Mouse (Mus musculus) heart, postnatal 0 days (tissue): Measurements from ENCODE around the gene Adcy2. TPM values are rescaled to one million over a fixed set of nuclear protein-coding genes. Genes with fewer than 3 reads are reported as not detected.

ENCODE experiments used
- ATAC-seq: fragments of 200-750 bp; cut with Nextera tagmentation; 2 replicates; pipeline ENCODE4 v1.8.0; 2017; ENCODE audit warnings: low read depth, moderate number of reproducible peaks, moderate library complexity; ENCODE audit not compliant: insufficient read depth
- DNase-seq: peaks from one replicate; pipeline ENCODE4 v3.0.0-alpha.2; 2016; ENCODE audit warnings: low spot score
- H3K27ac ChIP-seq: fragments of 300-500 bp; sonication (generic); 2 replicates; pipeline ENCODE4 v1.5.1; 2014; ENCODE audit warnings: low read depth, mild to moderate bottlenecking
- H3K27me3 ChIP-seq: fragments of 300-500 bp; sonication (generic); 2 replicates; pipeline ENCODE4 v1.6.1; 2014; ENCODE audit warnings: low read length, mixed read lengths; ENCODE audit not compliant: control insufficient read depth, insufficient read depth
- H3K36me3 ChIP-seq: fragments of 300-500 bp; sonication (generic); replicated peaks from 2 replicates; pipeline ENCODE4 v1.6.1; 2014; ENCODE audit warnings: low read length, mixed read lengths; ENCODE audit not compliant: control insufficient read depth, insufficient read depth
- H3K4me1 ChIP-seq: fragments of 300-500 bp; sonication (generic); 2 replicates; pipeline ENCODE4 v1.6.1; 2014; ENCODE audit warnings: antibody characterized with exemption; ENCODE audit not compliant: control insufficient read depth, insufficient read depth
- H3K4me2 ChIP-seq: fragments of 300-500 bp; sonication (generic); 2 replicates; pipeline ENCODE4 v1.6.1; 2014; ENCODE audit warnings: low read depth, mild to moderate bottlenecking, low read length, moderate library complexity
- H3K4me3 ChIP-seq: fragments of 300-500 bp; sonication (generic); 2 replicates; pipeline ENCODE4 v1.5.1; 2014; ENCODE audit warnings: low read depth, low read length
- H3K9ac ChIP-seq: fragments of 300-500 bp; sonication (generic); replicated peaks from 2 replicates; pipeline ENCODE4 v1.6.1; 2014; ENCODE audit warnings: low read depth, low read length, mixed read lengths
- H3K9me3 ChIP-seq: fragments of 300-500 bp; sonication (generic); replicated peaks from 2 replicates; pipeline ENCODE4 v1.6.1; 2016; ENCODE audit warnings: low read length; ENCODE audit not compliant: control insufficient read depth
- CTCF ChIP-seq: IDR thresholded peaks from 2 replicates; pipeline ENCODE4 v1.5.1; 2016; ENCODE audit warnings: antibody characterized with exemption, control low read depth, low read depth
- EP300 ChIP-seq: IDR thresholded peaks from 2 replicates; pipeline ENCODE4 v1.6.1; 2016; ENCODE audit warnings: antibody characterized with exemption, low read depth
- whole genome bisulfite sequencing: fragments of 180-500 bp; shearing (Covaris S2); extraction: QIAGEN DNeasy Blood & Tissue Kit; methylation state at CpG from one replicate; pipeline ENCODE4 v1.1.7; 2014; 5-methylcytosine and 5-hydroxymethylcytosine counted together
- polyA plus RNA-seq: library from polyadenylated mRNA; unstranded; fragments of >200 nt; fragmentation: Nextera tagmentation; extraction: Ambion mirVana; gene quantifications from 2 replicates; pipeline ENCODE4 v1.2.1, GENCODE M21; 2015
- total RNA-seq: library from RNA; depleted of rRNA; stranded (reverse); fragments of >200 nt; gene quantifications from 2 replicates; pipeline ENCODE4 v1.2.3, GENCODE M21; 2014; ENCODE audit warnings: low replicate concordance

The Adcy2 gene
- total and polyA plus RNA-seq, 2 experiments from 2014 or later = 0.19 to 0.34 TPM

DNA sequence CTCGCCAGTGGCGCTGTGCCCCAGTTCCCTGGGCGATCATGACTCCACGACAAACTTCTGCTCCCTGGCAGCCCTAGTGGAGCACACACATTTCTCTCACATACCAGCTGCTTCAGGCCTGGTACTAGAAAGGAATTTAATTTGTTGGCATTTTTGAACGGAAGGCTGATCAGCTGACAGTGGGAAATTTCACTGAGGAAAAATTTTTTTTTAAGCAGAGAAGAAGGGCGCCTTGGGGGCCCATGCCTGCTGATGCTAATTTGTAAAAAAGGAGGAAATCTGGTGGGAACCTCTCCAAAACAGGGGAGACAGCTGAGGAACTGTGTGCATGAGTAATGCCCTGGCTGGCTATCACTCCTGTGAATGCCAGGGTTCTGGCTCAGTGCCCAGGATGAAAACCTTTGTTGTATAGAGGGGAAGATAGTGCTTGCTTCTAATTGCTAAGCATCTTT is 292.0 kb downstream of the Adcy2 start:
- H3K36me3 ChIP-seq = no peaks in the 10 kb centered on the region
- WGBS = 57% methylated on average over 6 of the region's 6 CpGs
- no peaks in the 10 kb centered on the region for H3K4me1 ChIP-seq
- no peak for ATAC-seq
- TF ChIP-seq EP300 (no peak), CTCF (no peak)
- H3K4me2 ChIP-seq = no peak overlapping the region
- H3K27me3 ChIP-seq = no peaks in the 10 kb centered on the region
- H3K4me3 ChIP-seq = no peak overlapping the region
- H3K27ac ChIP-seq = no peak overlapping the region
- H3K9me3 ChIP-seq = no peaks in the 10 kb centered on the region
- H3K9ac ChIP-seq = no peak overlapping the region
- DNase-seq = no peak

DNA sequence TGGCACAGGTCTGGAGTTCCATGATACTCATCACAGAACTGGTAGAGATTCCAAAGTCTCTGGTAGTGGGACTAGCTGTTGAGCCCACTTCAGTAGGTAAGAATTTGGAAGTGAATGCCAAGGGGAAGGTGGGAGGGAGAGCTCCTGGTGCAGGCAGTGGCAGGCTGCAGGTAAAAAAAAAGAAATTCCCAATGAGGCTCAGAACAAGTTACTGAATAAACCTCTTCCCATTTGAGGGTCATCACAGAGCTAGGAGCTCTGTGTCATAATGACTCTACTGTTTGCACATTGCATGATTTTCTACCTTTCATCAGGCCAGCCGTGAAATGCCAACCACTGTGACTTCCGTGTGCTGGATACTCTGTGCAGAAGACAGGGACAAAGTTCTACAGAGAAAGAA is 314.4 kb downstream of the Adcy2 start:
- no peak overlapping the region for H3K27ac ChIP-seq
- WGBS = 63% methylated on average over 2 of the region's 2 CpGs
- no peaks in the 10 kb centered on the region for H3K4me1 ChIP-seq
- H3K9ac ChIP-seq = no peak overlapping the region
- no peak overlapping the region for H3K4me3 ChIP-seq
- H3K27me3 ChIP-seq = no peaks in the 10 kb centered on the region
- H3K9me3 ChIP-seq = no peaks in the 10 kb centered on the region
- TF ChIP-seq CTCF = no peak
- no peak for TF ChIP-seq EP300
- ATAC-seq = no peak
- no peak overlapping the region for H3K4me2 ChIP-seq
- no peak for DNase-seq
- H3K36me3 ChIP-seq = no peaks in the 10 kb centered on the region

DNA sequence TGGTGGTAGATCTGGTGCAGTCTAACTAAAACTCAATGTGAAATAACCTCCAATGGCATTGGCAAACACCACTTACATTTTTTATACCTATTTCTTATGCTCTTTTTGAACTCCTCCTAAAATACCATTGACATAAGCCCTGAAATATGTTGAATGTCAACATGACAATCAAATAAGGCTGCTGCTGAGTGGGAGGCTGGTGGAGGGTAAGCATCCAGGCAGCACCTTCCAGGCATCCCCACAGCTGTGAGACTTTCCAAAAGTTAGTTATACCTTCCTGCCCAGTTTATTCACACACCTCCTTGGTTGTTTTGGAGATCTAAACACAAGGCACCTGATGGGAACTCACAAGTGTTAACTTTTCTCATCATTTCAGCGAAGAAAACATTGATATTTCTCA is 318.9 kb downstream of the Adcy2 start:
- WGBS = 60% methylated on average over 1 of the region's 1 CpGs
- Histone ChIP-seq H3K4me2 (no peak overlapping the region), H3K27me3 (no peaks in the 10 kb centered on the region), H3K9ac (no peak overlapping the region), H3K4me1 (no peaks in the 10 kb centered on the region), H3K4me3 (no peak overlapping the region), H3K27ac (no peak overlapping the region), H3K9me3 (no peaks in the 10 kb centered on the region), H3K36me3 (no peaks in the 10 kb centered on the region)
- TF ChIP-seq CTCF = no peak
- TF ChIP-seq EP300 = no peak
- DNase-seq (no peak), ATAC-seq (no peak)

DNA sequence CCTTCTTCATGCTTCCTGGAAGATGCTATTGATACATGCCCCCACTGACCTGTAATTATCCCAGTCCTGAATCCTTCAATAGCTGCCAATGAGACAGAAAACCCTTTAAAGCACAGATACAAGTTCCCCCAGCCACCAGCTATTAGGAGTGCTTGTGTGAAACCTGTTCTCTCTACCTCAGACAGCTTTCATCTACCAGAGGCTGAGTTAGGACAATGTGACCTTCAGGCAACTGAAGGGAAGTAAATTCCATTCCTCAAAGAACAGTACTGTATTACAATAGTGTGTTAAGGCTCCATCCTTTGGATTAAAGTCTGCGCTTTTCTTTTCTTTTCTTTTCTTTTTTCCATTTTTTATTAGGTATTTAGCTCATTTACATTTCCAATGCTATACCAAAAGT is 356.6 kb downstream of the Adcy2 start:
- H3K27ac ChIP-seq = no peak overlapping the region
- H3K27me3 ChIP-seq = no peaks in the 10 kb centered on the region
- no peak overlapping the region for H3K4me3 ChIP-seq
- no peaks in the 10 kb centered on the region for H3K4me1 ChIP-seq
- WGBS = 90% methylated on average over 1 of the region's 1 CpGs
- no peak overlapping the region for H3K9ac ChIP-seq
- TF ChIP-seq CTCF (no peak), EP300 (no peak)
- ATAC-seq (no peak), DNase-seq (no peak)
- H3K36me3 ChIP-seq = no peaks in the 10 kb centered on the region
- no peaks in the 10 kb centered on the region for H3K9me3 ChIP-seq
- no peak overlapping the region for H3K4me2 ChIP-seq

DNA sequence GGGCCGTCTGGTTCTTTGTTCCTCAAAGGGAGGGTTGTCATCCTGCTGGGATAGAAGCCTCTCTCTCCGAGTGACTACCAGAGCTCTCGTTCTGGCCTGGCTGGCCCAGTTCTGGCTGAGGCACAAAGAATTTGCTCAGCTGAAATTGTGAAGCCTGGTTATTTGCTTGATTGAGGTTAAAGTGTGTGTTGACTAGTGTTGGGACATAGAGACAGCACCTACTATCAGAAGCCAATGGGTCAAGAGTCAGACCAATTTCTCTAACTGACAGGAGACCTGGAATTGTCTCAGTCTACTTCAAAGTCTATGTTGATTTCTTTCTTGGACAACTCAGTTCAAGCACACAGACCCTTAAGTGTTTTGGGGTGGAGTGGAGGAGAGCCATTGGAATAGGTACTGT is 372.3 kb downstream of the Adcy2 start:
- H3K4me2 ChIP-seq = no peak overlapping the region

DNA sequence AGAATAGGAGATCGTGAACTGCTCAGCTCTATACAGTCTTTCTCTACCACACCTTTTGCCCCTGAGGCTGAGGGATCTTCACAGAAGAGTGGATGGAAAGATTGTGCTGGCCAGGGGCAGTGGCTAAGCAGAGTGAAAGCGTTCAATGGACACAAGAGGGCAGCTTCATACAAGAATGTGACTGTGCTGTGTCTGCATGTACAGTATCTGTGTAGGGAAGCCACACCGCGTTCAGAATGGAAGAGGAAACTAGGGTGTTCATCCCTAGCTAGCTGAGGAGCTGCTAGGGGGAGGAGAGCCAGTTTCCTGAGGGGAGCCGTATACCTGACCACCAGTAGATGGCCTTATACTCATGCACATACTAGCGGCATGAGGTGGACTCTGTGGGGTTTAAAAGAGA is 376.5 kb downstream of the Adcy2 start:
- Histone ChIP-seq H3K4me2 (no peak overlapping the region), H3K27ac (no peak overlapping the region), H3K9me3 (no peaks in the 10 kb centered on the region), H3K27me3 (no peaks in the 10 kb centered on the region), H3K36me3 (no peaks in the 10 kb centered on the region), H3K4me3 (no peak overlapping the region), H3K4me1 (no peaks in the 10 kb centered on the region), H3K9ac (no peak overlapping the region)
- 48% methylated on average over 6 of the region's 6 CpGs for WGBS
- ATAC-seq = no peak
- DNase-seq = no peak
- TF ChIP-seq CTCF (no peak; the same call in 1 of the 2 replicates), EP300 (no peak)

More for the DNA sequence above, 372.3 kb downstream of the Adcy2 start:
- ATAC-seq (no peak), DNase-seq (no peak)
- WGBS = 46% methylated on average over 3 of the region's 3 CpGs
- Histone ChIP-seq H3K27me3 (no peaks in the 10 kb centered on the region), H3K27ac (no peak overlapping the region), H3K9me3 (no peaks in the 10 kb centered on the region), H3K4me1 (no peaks in the 10 kb centered on the region), H3K9ac (no peak overlapping the region), H3K36me3 (no peaks in the 10 kb centered on the region), H3K4me3 (no peak overlapping the region)
- no peak for TF ChIP-seq EP300
- no peak for TF ChIP-seq CTCF
